Mouse (Mus musculus): ENCODE measurements around the gene Rab25.

The Rab25 gene

DNA sequence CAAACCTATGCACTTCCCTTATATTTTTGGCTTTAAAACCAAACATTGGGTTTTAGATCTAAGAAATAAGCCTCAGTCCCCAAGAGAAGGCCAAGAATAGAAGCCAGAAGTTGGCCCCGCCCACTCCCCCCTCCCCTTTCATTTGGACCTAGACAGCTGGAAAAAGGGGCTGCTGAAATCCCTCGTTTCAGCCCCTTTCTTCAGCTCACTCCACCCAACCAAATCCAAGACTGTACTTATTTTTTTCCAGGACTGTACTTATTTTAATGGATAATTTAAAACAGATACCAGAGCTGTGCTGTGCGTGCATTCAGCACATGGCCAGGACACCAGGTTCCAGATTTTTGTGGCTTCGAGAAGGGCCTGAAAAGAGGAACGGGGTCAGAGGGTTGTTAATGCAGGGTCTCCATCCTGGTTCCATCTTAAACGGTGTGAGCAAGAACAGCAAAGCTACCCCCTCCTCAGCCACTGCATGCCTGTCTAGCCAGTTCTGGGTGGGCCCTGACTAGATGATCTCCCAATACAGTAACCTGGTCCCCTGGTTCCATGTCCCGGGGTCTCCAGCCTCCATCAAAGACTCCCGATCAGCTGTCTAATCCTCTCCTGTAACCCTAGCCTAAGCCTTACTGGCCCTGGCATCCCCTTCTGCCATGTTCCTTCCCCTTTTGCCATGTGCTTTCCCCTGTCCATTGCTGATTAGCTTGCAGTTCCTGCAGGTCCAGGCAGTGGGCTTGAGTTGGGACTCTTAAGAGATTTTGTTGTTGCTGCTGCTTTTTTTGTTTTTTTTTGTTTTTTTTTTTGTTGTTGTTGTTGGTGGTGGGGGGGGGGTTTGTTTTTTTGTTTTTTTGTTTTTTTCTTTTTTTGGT lies 44.0 kb downstream of the Rab25 start:
- DNase-seq (ENCODE audit: low read depth, low spot score) = no peak

DNA sequence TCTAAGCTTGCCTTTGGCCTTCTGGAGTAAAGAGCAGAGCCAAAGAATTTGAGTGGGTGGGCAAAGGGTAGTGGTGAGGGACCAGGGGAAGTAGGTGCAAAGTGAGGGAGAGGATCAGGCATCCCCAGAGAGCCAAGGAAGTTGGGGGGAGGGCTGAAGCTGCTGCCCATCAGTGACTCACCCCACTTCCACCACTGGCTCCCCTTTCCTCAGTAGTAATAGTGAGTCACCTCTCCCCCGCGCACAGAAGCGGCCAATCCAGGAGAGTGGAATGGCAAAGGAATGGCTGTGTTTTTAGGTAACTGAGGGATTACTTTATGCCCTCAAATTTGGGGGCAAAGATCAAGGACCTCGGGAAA lies 44.6 kb downstream of the Rab25 start:
- no peak for DNase-seq (ENCODE audit: low read depth, low spot score)

GRCm38 (mm10) chr3:88502641-88503504 lies 45.2 kb downstream of the Rab25 start:
- peak; percentile 66 for DNase-seq (ENCODE audit: low read depth, low spot score)

- DNase-seq (ENCODE audit: low read depth, low spot score) = no peak
These were observed 46.0 kb downstream of the Rab25 start for GRCm38 (mm10) chr3:88502031-88502571.

DNA sequence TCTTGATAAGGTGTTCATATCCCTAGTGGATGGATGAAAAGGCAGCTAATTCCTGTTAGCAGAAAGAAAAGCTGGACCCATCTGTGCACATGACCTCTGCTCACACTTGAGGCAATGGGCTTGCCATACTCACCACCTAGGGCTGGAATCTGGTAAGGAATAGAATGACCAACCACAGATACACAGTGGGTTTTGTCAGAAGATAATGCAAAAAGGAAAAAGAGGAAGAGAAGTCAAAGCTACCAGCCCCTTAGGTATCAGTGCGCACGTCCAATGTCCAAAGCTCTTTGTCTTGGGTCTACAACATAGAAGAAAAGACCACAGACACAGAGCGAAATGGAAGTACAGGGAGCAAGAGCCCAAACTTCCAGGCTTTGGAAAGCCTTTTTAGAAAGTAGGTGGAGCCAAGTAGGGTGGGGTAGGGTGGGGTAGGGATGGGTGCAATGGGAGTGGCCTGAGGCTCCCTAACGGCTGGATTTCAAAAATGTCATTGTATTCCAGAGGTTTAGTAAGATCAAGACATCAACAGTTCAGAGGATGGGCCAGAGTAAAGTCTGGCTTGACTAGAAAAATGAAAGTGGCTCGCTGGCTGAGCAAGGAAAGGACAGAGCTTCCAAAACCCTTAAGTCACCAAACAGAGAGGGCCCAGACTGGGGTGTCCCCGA lies 46.6 kb downstream of the Rab25 start:
- no peak for DNase-seq (ENCODE audit: low read depth, low spot score)

DNA sequence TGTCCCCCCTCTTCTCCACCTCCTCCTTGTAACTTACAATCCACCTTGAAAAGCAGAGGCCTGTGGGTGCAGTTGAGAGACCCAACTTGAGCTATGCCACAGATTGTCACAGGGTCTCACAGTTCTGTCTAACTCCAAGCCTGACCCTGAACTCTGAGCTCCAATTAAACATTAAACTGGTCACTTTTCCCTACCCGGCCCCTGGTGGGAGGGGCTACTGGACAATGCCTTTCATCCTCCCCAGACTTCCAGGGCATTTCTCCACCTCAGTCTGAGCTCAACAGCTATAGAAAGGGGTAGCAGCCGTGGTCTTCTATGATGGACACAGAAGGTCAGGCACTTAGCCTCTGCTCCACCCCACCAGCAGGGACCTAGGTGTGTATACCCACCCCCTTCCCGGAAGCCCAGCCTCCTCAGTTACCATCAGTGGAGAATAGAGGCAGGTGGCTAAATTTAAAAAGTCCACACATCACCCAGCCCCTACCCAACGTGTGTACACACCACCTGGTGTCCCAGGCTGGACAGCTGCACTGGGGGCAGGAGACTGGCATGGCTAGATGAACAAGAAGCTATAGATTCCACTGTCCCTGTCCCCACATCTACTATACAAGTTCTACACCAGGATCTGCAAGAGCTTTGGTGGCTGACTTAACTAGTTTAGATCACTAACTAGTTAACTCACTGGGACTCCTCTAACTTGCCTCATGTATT lies 47.3 kb downstream of the Rab25 start:
- DNase-seq (ENCODE audit: low read depth, low spot score) = no peak

GRCm38 (mm10) chr3:88500087-88500486 lies 48.0 kb downstream of the Rab25 start:
- no peak for DNase-seq (ENCODE audit: low read depth, low spot score)

GRCm38 (mm10) chr3:88499580-88499979 lies 48.5 kb downstream of the Rab25 start:
- no peak for DNase-seq (ENCODE audit: low read depth, low spot score)

DNA sequence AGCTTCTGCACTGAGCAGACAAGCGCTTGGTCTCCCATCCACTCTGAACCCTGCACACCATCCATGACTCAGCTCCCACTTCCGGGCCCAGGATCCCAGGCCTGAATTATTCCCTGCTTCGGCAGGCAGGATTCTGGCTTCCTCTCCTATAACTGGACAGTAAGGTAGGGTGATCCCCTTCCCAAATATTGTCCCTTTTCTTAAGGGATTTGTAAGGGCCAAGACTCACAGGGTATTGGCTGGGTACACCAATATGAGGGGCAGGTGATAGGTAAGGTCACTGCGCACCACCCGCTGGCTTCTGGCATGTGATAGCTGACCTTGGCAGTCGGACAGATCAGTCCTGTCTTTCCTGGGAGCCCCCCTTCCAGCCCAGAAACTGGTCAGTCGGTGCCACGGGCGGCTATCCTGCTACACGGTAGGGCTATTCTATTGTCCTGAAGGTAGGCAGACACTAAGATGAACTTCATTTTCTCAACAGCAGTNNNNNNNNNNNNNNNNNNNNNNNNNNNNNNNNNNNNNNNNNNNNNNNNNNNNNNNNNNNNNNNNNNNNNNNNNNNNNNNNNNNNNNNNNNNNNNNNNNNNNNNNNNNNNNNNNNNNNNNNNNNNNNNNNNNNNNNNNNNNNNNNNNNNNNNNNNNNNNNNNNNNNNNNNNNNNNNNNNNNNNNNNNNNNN lies 52.2 kb downstream of the Rab25 start:
- DNase-seq (ENCODE audit: low read depth, low spot score) = no peak

DNA sequence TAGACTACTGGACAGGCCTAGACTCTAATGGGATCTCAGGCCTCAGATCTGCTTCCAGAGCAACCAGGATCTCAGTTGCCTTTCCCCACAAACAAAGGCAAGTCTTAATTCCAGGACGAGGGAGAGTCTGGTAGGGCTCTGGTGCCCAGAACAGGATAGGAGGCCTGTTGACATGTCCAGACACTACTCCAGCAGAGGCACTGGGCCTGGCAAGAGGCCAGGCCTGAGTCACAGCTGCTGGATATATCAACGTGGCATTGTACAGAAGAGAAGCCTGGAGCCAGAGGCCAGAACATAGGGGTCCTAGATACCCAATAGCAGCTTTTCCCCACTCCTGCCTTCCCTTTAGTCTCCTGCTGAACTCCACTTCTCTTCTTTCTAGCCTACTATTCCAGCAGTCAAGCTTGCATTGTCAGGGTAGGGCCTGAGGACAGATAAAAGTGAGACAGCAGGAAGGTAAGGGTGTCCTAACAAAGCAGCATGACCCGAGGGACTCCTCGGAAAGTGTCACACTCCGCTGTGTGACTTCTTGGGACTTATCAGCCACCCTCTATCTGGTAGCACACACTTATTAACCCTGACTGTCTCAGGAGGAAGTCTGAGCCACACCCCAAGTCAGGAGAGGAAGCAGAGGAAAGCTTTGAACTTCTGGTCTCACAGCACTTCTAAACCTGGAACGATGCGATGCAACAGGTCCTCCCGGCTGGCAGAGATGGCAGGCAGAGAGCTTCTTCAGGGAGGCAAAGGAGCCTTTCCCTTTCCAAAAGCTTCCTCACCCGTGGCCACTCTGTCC lies 53.1 kb downstream of the Rab25 start:
- DNase-seq (ENCODE audit: low read depth, low spot score) = no peak

DNA sequence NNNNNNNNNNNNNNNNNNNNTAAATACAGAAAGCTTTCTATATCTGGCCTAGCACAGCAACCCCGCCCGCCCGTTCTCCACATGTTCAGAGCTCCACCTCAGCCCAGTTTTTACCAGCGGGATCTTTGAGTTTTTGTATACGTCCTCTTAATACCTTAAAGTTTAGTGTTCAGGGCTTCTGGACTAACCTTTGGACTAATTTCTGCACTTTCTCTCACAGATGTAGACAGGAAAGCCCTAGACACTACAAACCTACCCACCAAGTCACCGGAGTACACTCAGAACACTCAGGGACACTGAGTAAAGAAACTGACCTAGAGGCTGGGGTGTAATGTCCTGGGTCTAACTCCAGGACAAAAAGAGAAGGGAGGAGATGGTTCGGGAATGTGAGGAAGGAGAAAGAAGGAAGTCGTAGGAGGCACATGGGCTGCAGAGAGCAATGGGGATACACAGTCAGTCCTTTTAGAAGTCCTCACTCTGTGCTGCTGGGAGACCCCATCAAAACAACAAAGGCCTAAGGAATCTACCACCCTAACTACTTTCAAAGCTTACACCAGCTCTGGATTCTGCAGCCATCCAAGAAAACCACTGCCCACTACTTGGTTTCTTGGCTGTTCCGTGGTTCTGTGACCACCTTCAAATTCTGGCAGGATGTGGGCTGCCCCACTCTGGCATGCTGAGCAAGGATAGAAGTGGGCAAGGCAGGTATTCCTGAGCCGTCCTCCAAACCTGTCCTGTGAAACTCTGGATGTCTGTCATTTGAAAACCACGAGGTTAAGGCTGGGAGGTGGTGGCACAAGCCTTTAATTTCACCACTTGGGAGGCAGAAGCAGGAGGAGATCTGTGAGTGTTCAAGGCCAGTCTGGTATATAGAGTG lies 54.2 kb downstream of the Rab25 start:
- DNase-seq (ENCODE audit: low read depth, low spot score) = no peak
